Mouse (Mus musculus) cortical plate, adult 2 months (tissue): ENCODE results near the gene Gm13306. TPM values are rescaled to one million over a fixed set of nuclear protein-coding genes. Genes with fewer than 3 reads are reported as not detected.
"Not testable (repeated sequence)": the region's sequence is repeated elsewhere in the genome, so short reads cannot be mapped to it uniquely, and the experiment has no call there.

Experiments used
- H3K27ac ChIP-seq: fragments of 200-500 bp; 2 replicates; pipeline ENCODE4 v1.5.1; 2012; ENCODE audit warnings: low read length, control low read depth, inconsistent platforms; ENCODE audit not compliant: insufficient read depth
- H3K4me1 ChIP-seq: fragments of 200-500 bp; 2 replicates; pipeline ENCODE4 v1.6.1; 2011; ENCODE audit warnings: low read length; ENCODE audit not compliant: control insufficient read depth, insufficient read depth
- H3K4me3 ChIP-seq: fragments of 200-500 bp; 2 replicates; pipeline ENCODE4 v1.5.1; 2011; ENCODE audit warnings: mild to moderate bottlenecking, low read length, control low read depth; ENCODE audit not compliant: insufficient read depth
- polyA plus RNA-seq: library from polyadenylated mRNA; depleted of rRNA; stranded (reverse); fragments of >200 nt; gene quantifications from 2 replicates; pipeline ENCODE4 v1.2.3, GENCODE M21; 2012; rRNA removed

Gm13306 gene
- 25.1 and 26.7 TPM in 2 replicates for polyA plus RNA-seq

DNA sequence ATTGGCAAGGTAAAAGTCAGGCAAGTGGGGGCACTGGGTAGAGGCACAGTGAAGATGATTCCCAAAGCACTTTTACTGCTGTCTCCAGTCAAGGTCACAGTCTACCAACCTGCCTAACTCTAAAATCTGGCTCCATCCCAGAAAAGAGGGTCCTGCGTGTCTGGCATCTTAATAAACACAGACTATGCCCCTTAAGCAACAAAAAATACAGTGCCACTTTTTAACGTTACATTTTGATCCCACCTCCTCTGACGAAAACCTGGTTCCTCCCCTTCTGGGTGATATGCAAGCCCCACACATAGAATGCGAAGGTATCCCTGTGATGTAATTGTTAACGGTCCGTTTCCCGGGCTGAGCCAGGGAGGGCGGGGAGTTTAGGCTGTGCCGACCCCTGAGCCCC, at the start of gene Gm13306:
Gene Gm13306 (plus strand): TSS at position 301 of the 400 bp plus-strand sequence.
- not testable (repeated sequence) for H3K4me3 ChIP-seq, H3K4me1 ChIP-seq, H3K27ac ChIP-seq

DNA sequence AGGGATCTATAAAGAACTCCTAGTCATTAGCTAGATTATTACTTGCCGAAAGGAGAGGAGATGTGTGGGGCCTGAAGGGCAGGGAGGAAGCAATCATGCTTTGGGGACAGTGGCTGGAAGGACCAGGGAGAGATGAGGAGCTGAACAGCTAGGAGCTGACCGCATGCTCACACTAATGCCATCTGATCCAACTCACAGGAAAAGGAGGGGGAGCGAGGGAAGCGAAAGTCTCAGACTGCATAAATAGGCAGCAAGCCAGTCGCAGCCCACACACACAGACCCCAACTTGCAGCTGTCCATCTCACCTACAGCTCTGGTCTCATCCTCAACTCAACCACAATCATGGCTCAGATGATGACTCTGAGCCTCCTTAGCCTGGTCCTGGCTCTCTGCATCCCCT, 38.7 kb upstream of the Gm13306 start, which contains the start of gene Gm13304:
Gene Gm13304 (plus strand): TSS at position 301 of the 400 bp plus-strand sequence.
- H3K4me3 ChIP-seq, H3K27ac ChIP-seq, H3K4me1 ChIP-seq: not testable (repeated sequence)

DNA sequence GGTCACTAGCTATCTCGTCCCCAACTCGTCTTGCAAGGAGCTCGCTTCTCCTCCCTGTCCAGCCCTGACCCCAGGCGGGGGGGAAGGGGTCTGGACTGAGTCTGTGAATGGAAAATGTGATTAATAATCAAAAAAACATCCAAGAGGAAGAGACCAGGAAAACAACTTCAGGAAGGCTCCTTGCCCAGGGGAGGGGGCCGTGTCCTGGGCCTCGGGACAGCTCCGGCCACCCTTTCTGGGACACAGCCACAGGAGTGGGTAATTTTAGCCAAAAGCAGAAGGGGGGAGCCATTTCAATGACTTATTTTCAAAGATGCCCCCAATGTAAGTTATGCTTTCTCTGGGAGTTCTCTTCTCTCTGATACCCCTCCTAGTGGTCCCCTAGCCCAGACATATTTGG, 15.3 kb downstream of the Gm13306 start, which contains the start of gene Gm13305:
Gene Gm13305 (minus strand): TSS at position 101 of the 400 bp plus-strand sequence.
- H3K4me3 ChIP-seq, H3K4me1 ChIP-seq, H3K27ac ChIP-seq: not testable (repeated sequence)

DNA sequence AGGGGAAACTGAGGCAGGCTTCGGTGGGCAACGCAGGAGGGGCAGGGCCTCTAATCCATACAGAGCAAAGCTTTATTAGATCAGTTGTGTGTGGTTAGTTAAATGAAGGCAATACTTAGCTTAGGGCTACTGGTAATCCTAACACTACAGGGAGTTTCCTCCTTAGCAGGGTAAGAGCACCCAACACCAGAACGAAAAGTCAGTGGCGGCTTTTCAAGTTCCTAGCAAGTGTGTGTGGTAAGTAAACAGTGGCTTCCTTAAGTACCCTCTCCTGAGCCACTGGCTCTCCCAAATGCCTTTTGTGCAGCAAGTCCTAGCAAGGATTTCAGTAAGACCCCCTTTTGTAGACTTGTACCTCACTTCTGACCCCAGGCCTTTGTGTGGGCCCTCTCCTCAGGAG, 25.0 kb downstream of the Gm13306 start:
- H3K4me1 ChIP-seq, H3K4me3 ChIP-seq, H3K27ac ChIP-seq: not testable (repeated sequence)

DNA sequence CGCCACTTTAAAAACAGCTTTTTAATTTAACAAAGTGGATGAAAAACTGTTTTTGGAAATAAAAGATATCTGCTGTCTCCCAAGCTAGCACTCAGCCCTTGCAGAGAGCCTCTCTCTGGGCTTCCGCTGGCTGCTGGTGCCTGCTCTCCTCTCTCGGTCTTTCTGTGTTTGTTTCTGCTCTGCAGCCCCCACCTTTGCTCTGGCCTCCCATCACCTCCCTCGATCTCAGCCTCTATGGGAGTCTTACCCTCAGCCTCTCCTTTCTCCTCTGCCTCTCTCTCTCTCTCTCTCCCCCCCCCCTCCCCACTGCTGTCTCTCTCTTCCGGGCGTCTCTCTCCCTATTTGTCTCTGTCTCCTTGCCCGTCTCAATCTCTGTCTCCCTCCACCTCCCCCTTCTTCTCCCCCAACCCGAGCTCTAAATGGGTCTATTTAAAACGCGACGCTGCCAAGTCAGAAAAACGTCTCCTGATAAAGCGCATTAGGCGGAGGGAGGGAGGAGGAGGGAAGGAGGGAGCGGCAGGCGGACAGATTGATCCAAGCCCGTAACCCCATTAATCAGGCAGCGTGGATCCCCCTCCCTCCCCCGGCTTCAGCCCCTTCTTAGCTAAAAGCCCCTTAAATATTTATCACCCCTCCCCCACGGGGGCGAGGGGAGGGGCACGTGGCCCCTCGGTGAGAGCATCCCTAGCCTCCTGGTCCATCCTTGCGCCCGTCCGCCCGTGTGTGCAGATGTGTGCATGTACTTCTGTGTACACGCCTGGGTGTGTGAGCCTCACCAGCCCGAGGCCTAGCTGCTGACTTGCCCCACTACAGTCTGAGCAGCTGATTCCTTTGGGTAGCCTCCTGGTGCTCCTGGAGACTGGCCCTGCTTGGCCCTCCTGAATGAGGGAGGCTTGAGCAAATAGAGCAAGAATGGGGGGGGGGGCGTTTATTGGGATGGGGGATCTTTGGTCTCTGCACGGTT, 30.3 kb downstream of the Gm13306 start:
- not testable (repeated sequence) for H3K27ac ChIP-seq, H3K4me1 ChIP-seq, H3K4me3 ChIP-seq

DNA sequence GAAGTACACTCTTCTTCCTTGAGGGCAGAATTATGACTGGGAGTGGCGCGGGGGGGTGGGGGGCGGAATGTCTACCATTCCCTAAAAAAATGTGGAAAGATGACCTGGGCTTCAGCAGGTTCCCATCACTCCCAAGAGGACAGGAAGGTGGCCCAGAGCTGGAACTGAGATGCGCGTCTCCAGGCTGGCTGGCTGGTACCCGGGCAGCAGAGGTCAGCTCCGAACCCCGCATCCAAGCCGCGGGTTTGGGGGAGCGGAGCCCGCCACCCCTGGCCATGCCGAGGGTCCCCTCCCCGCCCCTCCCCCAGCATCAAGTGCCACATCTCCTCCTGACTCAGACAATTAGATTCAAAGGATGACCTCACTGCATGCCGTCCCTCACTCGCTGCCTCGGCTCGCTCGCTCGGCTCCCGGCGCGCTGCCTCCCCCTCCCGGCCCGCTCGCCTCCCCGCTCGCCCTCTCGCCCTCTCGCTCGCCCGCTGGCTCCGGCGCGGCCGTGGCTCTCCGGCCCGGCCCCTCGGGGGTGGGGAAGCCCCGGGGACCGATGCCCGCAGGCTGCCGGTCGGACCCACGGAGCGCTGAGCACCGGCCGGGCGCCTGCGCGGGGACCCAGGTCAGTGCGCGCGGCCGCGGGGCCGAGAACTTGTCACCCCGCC, 31.2 kb downstream of the Gm13306 start:
- H3K4me1 ChIP-seq, H3K4me3 ChIP-seq, H3K27ac ChIP-seq: not testable (repeated sequence)

DNA sequence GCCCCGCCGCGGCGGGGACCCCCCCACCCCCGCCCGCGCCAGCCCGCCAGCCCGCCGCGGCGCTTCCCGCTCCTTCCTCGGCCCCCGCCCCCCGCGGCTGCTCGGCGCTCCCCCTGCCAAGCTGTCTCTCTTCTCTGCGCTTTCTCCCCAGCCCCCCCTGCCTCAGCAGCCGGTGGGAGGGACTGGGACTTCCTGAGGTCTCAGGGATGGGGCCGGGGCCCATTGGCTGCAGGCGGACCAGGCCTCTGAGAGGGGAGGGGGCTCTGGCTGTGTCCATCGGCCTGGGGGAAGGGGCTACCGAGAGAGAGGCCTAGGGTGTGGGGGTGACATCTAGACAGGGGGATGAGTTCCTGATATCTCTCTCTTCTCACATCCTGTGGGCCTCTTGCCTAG, 31.7 kb downstream of the Gm13306 start:
- H3K4me3 ChIP-seq, H3K4me1 ChIP-seq, H3K27ac ChIP-seq: not testable (repeated sequence)

Other genes with a start within 250 kb of the Gm13306 start
- not detected in 2 replicates for gene Gm21541, start 249.8 kb upstream of the Gm13306 start, polyA plus RNA-seq
- 59.6 and 75.3 TPM in 2 replicates for gene Gm20878, start 211.9 kb upstream of the Gm13306 start, polyA plus RNA-seq
- 3.9 and 4.6 TPM in 2 replicates for gene Fam205a4, start 187.4 kb upstream of the Gm13306 start, polyA plus RNA-seq
- gene Gm21093, start 118.7 kb upstream of the Gm13306 start, polyA plus RNA-seq, result 4.6 TPM in 2 replicates
- not detected in 2 replicates for gene Gm3893, start 62.2 kb upstream of the Gm13306 start, polyA plus RNA-seq
- 0.19 and 0.40 TPM in 2 replicates for gene Gm13304, start 38.6 kb upstream of the Gm13306 start, polyA plus RNA-seq
- gene Gm13305, start 15.2 kb downstream of the Gm13306 start, polyA plus RNA-seq, result 1.6 and 2.1 TPM in 2 replicates
- not detected in 2 replicates for gene Gm10600, start 87.2 kb downstream of the Gm13306 start, polyA plus RNA-seq
- gene Ccl21b, start 102.3 kb downstream of the Gm13306 start, polyA plus RNA-seq, result not detected in 2 replicates
- gene Gm21953, start 140.8 kb downstream of the Gm13306 start, polyA plus RNA-seq, result not detected in 2 replicates
- gene Fam205a3, start 164.9 kb downstream of the Gm13306 start, polyA plus RNA-seq, result 0.44 and 1.1 TPM in 2 replicates